Mouse (Mus musculus): ENCODE data around the gene Stk4.

DNA sequence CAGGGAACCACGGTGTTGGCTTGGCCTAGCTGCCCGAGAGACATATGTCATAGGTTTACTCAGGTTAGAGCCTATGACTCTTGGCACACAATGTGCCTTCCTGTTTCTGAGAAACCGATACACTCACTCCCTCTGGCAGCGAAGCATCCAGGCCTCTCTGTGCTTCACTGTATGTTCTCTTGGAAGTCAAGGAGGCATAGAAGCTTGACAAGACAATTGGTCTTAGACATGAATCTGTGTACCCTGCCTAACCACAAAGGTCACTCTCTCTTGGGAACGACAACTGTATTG, 126.5 kb downstream of the Stk4 start:
- TF ChIP-seq POLR2A (IDR thresholded peaks at IDR 0.05; ENCODE audit: insufficient read depth, low read depth, low read length): no peak
- no peak for TF ChIP-seq CTCF (IDR thresholded peaks at IDR 0.05; ENCODE audit: insufficient read depth, low read depth, low read length)

Measured in olfactory bulb, adult 2 months (tissue).